Mouse (Mus musculus) heart, adult 2 months (tissue): ENCODE data around the gene Alg5.

Experiments
- CTCF ChIP-seq: fragments of 200-600 bp; IDR thresholded peaks from 2 replicates; pipeline ENCODE4 v1.8.1; 2022; ENCODE audit warnings: antibody characterized with exemption, mild to moderate bottlenecking, moderate library complexity
- EP300 ChIP-seq: fragments of 200-500 bp; IDR thresholded peaks from 2 replicates; pipeline ENCODE4 v1.6.1; 2011; ENCODE audit warnings: low read depth, low read length, control low read depth; ENCODE audit not compliant: insufficient read depth

DNA sequence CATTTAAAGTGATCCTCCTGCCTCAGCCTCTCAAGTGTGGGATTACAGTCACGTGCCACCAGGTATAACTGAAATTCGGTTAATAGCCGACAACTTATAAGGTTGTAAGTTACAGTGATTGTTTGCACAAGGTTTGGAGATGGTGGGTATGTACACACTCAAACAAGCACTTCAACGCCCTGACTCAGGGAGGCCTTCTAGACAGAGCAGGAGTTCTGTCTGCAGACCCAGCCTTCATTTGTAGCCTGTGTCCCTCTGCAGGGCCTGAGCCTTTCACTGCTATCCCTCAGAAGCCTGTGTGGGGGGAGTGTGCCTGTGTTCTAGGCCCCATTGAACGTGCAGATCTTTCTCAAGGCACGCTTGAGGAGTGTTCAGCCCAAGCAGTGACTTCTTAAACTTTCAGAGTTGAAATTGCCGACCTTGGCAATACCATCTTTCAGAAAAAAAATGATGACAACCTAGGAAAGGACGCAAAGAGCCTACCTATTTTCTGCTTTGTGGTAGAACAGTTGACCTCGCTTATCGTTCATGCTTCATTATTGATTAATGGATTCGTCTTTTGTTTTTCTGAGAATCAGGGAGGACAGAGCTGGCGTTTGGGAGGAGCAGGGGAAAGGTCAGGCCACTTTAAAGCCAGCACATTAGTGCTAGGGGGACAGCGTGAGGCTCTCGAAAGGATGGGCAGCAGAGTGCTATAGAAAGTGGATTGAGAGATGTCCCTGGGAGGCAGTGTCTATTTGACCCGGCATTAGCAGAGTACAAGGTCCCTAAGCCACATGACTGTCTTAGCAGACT is 25.2 kb downstream of the Alg5 start:
- TF ChIP-seq CTCF = no peak
- no peak for TF ChIP-seq EP300
